8 mouse cellular contexts compared by ENCODE assay signal in the genomic region with DNA sequence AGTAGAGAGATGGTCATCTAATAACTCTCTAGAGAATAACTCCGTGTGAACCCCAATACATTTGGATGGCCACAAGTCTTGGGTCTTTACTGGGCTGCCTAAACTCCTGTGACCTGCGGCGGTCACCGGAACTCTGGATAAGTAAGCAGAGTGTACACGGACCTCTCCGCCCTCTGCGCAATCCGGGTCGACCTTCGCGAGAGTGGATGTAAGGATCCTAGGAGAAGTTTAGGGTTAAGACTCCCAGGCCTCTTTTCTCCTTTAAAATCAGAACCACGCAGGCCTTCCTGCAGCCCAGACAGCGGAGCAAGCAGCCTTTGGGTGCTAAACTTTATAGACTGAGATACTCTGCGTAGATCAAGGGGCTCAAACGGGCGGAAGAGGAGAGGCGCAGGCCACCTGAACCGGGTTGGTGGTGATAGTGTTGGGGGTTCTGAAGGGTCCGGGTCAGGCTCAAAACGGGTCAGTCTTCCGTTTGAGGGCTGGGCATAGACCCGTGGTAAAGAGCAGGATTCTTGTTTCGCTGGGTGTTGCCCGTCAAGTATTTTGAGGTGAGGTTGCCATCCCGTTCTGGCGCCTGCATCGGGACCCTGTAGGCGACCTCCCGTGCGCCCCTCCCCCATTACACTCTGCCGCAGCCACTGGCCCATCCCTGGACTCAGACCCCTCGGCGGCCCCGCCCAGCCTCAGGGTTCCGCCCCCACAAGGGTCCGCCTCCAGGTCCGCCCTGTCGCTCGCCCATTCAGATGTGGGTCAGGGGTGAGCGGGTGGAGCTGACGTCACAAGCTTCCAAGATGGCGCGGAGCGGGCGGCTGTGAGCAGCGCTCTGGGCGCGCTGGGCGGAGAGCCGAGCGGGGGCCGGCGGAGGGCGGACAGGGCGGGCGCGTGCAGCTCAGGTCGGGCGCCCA. TPM values are rescaled to one million over a fixed set of nuclear protein-coding genes. Genes with fewer than 3 reads are reported as not detected.
DNase-seq lines count a peak whose midpoint lies in the region; ATAC-seq and TF ChIP-seq lines count a peak whose summit lies in the region.

A gene (plus strand): TSS at position 779 of the 908 bp plus-strand sequence.

- no peak for TF ChIP-seq EP300 in heart, adult 2 months (IDR thresholded peaks at IDR 0.05; ENCODE audit: insufficient read depth, low read depth, low read length)

- intact Hi-C loops in heart, adult 2 months (cut with DNase I) = loop anchor here (2.0 kb wide), 1 partner anchor 22 kb away; no protein-coding TSS in a partner anchor

- H3K27ac ChIP-seq in embryonic facial prominence, embryonic 13.5 days = peak within 1 kb of the TSS; percentile 88
- peak within 1 kb of the TSS; percentile 91 for H3K27ac ChIP-seq in heart, adult 2 months
- H3K27ac ChIP-seq in kidney, adult 2 months (ENCODE audit: insufficient read depth, low read depth, low read length) = peak within 1 kb of the TSS; percentile 21; the same call in 1 of the 2 replicates
- peak within 1 kb of the TSS; percentile 82 for H3K27ac ChIP-seq in limb, embryonic 11.5 days (replicated peaks; ENCODE audit: low read depth, low read length)
- H3K27ac ChIP-seq in midbrain, embryonic 13.5 days = peak within 1 kb of the TSS; percentile 96
- H3K27ac ChIP-seq in small intestine, adult 2 months (ENCODE audit: insufficient read depth, low read depth, low read length) = peak within 1 kb of the TSS; percentile 11

- peak within 1 kb of the TSS; percentile 95 for H3K9ac ChIP-seq in embryonic facial prominence, embryonic 13.5 days
- peak within 1 kb of the TSS; percentile 92 for H3K9ac ChIP-seq in heart, adult 2 months (ENCODE audit: low read depth, low read length)
- H3K9ac ChIP-seq in limb, embryonic 11.5 days (ENCODE audit: low read length) = peak within 1 kb of the TSS; percentile 92
- peak within 1 kb of the TSS; percentile 93 for H3K9ac ChIP-seq in midbrain, embryonic 13.5 days (replicated peaks)

- H3K4me2 ChIP-seq in embryonic facial prominence, embryonic 13.5 days = peak within 1 kb of the TSS; percentile 85
- peak within 1 kb of the TSS; percentile 90 for H3K4me2 ChIP-seq in limb, embryonic 11.5 days (ENCODE audit: low read depth, severe bottlenecking)
- H3K4me2 ChIP-seq in midbrain, embryonic 13.5 days (replicated peaks) = peak within 1 kb of the TSS; percentile 81

- TF ChIP-seq CTCF in heart, adult 2 months (IDR thresholded peaks at IDR 0.05) = no peak
- TF ChIP-seq CTCF in kidney, adult 2 months (conservative IDR thresholded peaks at IDR 0.05; ENCODE audit: insufficient read depth, insufficient read length, low read depth, low read length) = no peak
- no peak for TF ChIP-seq CTCF in small intestine, adult 2 months (IDR thresholded peaks at IDR 0.05; ENCODE audit: extremely low read depth, insufficient read length, insufficient replicate concordance, low read depth, low read length)

- WGBS in embryonic facial prominence, embryonic 13.5 days = under 1% methylated on average over 59 of the region's 59 CpGs
- WGBS in heart, adult 2 months = 5% methylated on average over 57 of the region's 59 CpGs
- WGBS in kidney, adult 2 months = 5% methylated on average over 59 of the region's 59 CpGs
- WGBS in limb, embryonic 11.5 days = under 1% methylated on average over 55 of the region's 59 CpGs
- WGBS in midbrain, embryonic 13.5 days = under 1% methylated on average over 59 of the region's 59 CpGs
- WGBS in small intestine, adult 2 months = 7% methylated on average over 55 of the region's 59 CpGs

- peak; percentile 97 for ATAC-seq in embryonic facial prominence, embryonic 13.5 days (ENCODE audit: insufficient number of reproducible peaks, insufficient read depth, low FRiP score, low TSS enrichment, low read depth)
- peak; percentile 98 for ATAC-seq in limb, embryonic 11.5 days (ENCODE audit: insufficient number of reproducible peaks, low FRiP score, low TSS enrichment, low read depth)
- ATAC-seq in midbrain, embryonic 13.5 days = peak; percentile 97

- peak; percentile 78 for TF ChIP-seq POLR2A in heart, adult 2 months (IDR thresholded peaks at IDR 0.05; ENCODE audit: insufficient read depth, low read depth, low read length)
- TF ChIP-seq POLR2A in kidney, adult 2 months (IDR thresholded peaks at IDR 0.05; ENCODE audit: low read depth, low read length) = no peak
- TF ChIP-seq POLR2A in small intestine, adult 2 months (IDR thresholded peaks at IDR 0.05; ENCODE audit: low read depth, low read length) = peak; percentile 87; the same call in 1 of the 2 replicates

- no peaks in the 10 kb centered on the region for H3K79me2 ChIP-seq in heart, adult 2 months (replicated peaks; ENCODE audit: control insufficient read depth, insufficient read depth, low read length)

- DNase-seq in 3T3-L1 (ENCODE audit: low read depth, low spot score) = peak; percentile 96
- peak; percentile 97 to 99 for DNase-seq in adrenal gland, postnatal 36 days
- peak; percentile 97 for DNase-seq in heart, adult 2 months
- DNase-seq in kidney, adult 2 months = peak; percentile 97
- DNase-seq in limb, embryonic 11.5 days (ENCODE audit: low spot score) = peak; percentile 98

- H3K4me1 ChIP-seq in embryonic facial prominence, embryonic 13.5 days = peaks cover 25% of the 10 kb centered on the region
- peaks cover 12% of the 10 kb centered on the region for H3K4me1 ChIP-seq in heart, adult 2 months (ENCODE audit: control insufficient read depth, insufficient read depth, low read length)
- H3K4me1 ChIP-seq in kidney, adult 2 months (ENCODE audit: control insufficient read depth, insufficient read depth, low read length) = peaks cover 6% of the 10 kb centered on the region; the same call in 1 of the 2 replicates
- peaks cover 15% of the 10 kb centered on the region for H3K4me1 ChIP-seq in limb, embryonic 11.5 days (ENCODE audit: control insufficient read depth, insufficient read depth, low read length)
- peaks cover 39% of the 10 kb centered on the region for H3K4me1 ChIP-seq in midbrain, embryonic 13.5 days (replicated peaks)
- peaks cover 20% of the 10 kb centered on the region for H3K4me1 ChIP-seq in small intestine, adult 2 months (ENCODE audit: control insufficient read depth, insufficient read depth, insufficient read length, low read length)

- no peaks in the 10 kb centered on the region for H3K27me3 ChIP-seq in embryonic facial prominence, embryonic 13.5 days
- no peaks in the 10 kb centered on the region for H3K27me3 ChIP-seq in heart, adult 2 months (ENCODE audit: control insufficient read depth, insufficient read depth, low read length)
- no peaks in the 10 kb centered on the region for H3K27me3 ChIP-seq in kidney, adult 2 months (replicated peaks; ENCODE audit: control insufficient read depth, insufficient read depth, low read length)
- no peaks in the 10 kb centered on the region for H3K27me3 ChIP-seq in limb, embryonic 11.5 days (ENCODE audit: control insufficient read depth, insufficient read depth, low read length)
- H3K27me3 ChIP-seq in midbrain, embryonic 13.5 days = no peaks in the 10 kb centered on the region
- no peaks in the 10 kb centered on the region for H3K27me3 ChIP-seq in small intestine, adult 2 months (ENCODE audit: control insufficient read depth, insufficient read depth, low read length)

- H3K9me3 ChIP-seq in embryonic facial prominence, embryonic 13.5 days = no peaks in the 10 kb centered on the region
- H3K9me3 ChIP-seq in limb, embryonic 11.5 days (ENCODE audit: control insufficient read depth, low read length) = no peaks in the 10 kb centered on the region; the same call in 1 of the 2 replicates
- H3K9me3 ChIP-seq in midbrain, embryonic 13.5 days = no peaks in the 10 kb centered on the region

- H3K36me3 ChIP-seq in embryonic facial prominence, embryonic 13.5 days = no peaks in the 10 kb centered on the region
- 0 out of 2 replicates have a peak, but pooled peaks cover under 1% of the 10 kb centered on the region for H3K36me3 ChIP-seq in heart, adult 2 months (ENCODE audit: control insufficient read depth, insufficient read depth, low read length)
- H3K36me3 ChIP-seq in kidney, adult 2 months (ENCODE audit: control insufficient read depth, insufficient read depth, low read length) = no peaks in the 10 kb centered on the region
- H3K36me3 ChIP-seq in limb, embryonic 11.5 days (ENCODE audit: control insufficient read depth, insufficient read depth, low read length) = 0 out of 2 replicates have a peak, but pooled peaks cover 2% of the 10 kb centered on the region
- H3K36me3 ChIP-seq in midbrain, embryonic 13.5 days = no peaks in the 10 kb centered on the region
- no peaks in the 10 kb centered on the region for H3K36me3 ChIP-seq in small intestine, adult 2 months (ENCODE audit: control insufficient read depth, insufficient read depth, low read length)

- peak within 1 kb of the TSS; percentile 80 for H3K4me3 ChIP-seq in embryonic facial prominence, embryonic 13.5 days
- peak within 1 kb of the TSS; percentile 75 for H3K4me3 ChIP-seq in heart, adult 2 months
- peak within 1 kb of the TSS; percentile 70 for H3K4me3 ChIP-seq in kidney, adult 2 months (ENCODE audit: insufficient read depth, low read depth, low read length)
- H3K4me3 ChIP-seq in limb, embryonic 11.5 days (ENCODE audit: low read depth, low read length) = peak within 1 kb of the TSS; percentile 92
- H3K4me3 ChIP-seq in midbrain, embryonic 13.5 days (replicated peaks) = peak within 1 kb of the TSS; percentile 74
- H3K4me3 ChIP-seq in small intestine, adult 2 months (ENCODE audit: low read depth, low read length) = peak within 1 kb of the TSS; percentile 89

RNA-seq across cellular contexts. Expression of the gene that starts here (rescaled TPM):
- 1 to 10 TPM; 2.9 to 3.1 TPM for total RNA-seq in adrenal gland, postnatal 36 days (2021)
- 6.3 and 7.1 TPM in 2 replicates for polyA plus RNA-seq in embryonic facial prominence, embryonic 13.5 days (2015; fragmentation: Nextera tagmentation; extraction: Ambion mirVana)
- 1 to 10 TPM; 1.5 to 2.0 TPM for total RNA-seq in heart, adult 2 months (2021)
- 1.2 and 2.2 TPM in 2 replicates for polyA plus RNA-seq in heart, adult 2 months (2012; rRNA removed)
- 1.5 and 1.8 TPM in 2 replicates for polyA plus RNA-seq in kidney, adult 2 months (2012; rRNA removed)
- 9.8 and 10.6 TPM in 2 replicates for polyA plus RNA-seq in limb, embryonic 11.5 days (2014; fragmentation: Nextera tagmentation; extraction: Ambion mirVana)
- 13.2 and 13.6 TPM in 2 replicates for polyA plus RNA-seq in midbrain, embryonic 13.5 days (2015; fragmentation: Nextera tagmentation; extraction: Ambion mirVana)
- 1.7 and 1.8 TPM in 2 replicates for polyA plus RNA-seq in small intestine, adult 2 months (2012; rRNA removed)

Comparison
In these comparisons a context has a peak if more than half of its experiments do, and no peak if none do; other contexts are left out.
1. Peak in every context shown above with its lines: DNase-seq, ATAC-seq, H3K4me3 ChIP-seq and H3K27ac ChIP-seq.
2. H3K27ac ChIP-seq: peak in every context shown above with its lines; median percentile 96 in midbrain, embryonic 13.5 days; 91 in heart, adult 2 months; 88 in embryonic facial prominence, embryonic 13.5 days; 82 in limb, embryonic 11.5 days; 21 in kidney, adult 2 months; 11 in small intestine, adult 2 months.